Mouse (Mus musculus): Measurements from ENCODE around the gene Trim24. TPM values are rescaled to one million over a fixed set of nuclear protein-coding genes. Genes with fewer than 3 reads are reported as not detected.
"Not testable (repeated sequence)": the region's sequence is repeated elsewhere in the genome, so short reads cannot be mapped to it uniquely, and the experiment has no call there.

Trim24 gene
- total RNA-seq (2014; rRNA removed) (40.3 and 48.4 TPM in 2 replicates), polyA plus RNA-seq (2015; fragmentation: Nextera tagmentation; extraction: Ambion mirVana) (12.2 and 13.2 TPM in 2 replicates)

DNA sequence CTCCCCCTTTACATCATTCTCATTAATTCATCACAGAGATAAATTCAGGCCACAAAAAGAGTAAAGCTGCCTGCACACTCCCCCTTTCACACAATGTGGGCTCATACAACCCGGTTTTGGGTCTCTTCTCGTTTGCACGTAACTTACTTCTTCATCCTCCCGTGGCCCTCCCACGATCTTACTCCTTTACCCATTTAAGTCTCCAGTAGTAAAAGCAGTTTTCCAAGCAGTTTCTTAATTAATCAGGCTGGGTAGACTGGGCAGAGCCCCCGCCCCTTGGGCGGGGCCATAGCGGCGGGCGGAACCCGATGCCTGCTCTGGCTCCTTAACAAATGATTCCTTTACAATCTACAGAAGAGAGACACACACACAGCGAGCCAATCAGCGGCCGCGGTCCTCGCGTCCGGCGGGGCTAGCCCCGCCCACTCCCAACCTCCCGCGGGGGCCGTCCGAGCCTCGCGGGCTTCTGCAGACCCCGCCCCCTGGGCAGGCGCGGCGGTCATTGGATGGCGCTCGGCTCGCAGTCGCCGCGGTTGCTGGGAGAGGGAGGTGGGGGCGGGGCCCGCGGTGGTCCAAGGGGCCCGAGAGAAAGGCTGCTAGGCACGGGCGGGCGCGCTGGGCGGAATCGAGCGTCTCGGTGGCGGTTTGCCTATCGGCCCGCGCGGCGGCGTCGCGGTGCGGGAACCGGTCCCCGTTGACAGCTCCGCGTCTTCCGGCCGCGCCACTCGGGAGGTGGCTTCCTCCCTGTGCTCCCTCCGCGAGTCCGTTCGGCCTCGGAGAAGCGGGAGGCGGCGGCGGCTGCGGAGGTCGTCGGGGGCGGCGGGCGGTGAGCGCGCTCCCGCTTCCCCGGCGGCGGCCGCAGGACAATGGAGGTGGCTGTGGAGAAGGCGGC, at the start of gene Trim24:
Trim24 (plus strand) TSS at position 567 of the 892 bp plus-strand sequence.
- Histone ChIP-seq H3K4me1 (ENCODE audit: insufficient read depth, low read length) (no peaks in the 10 kb centered on the region), H3K27me3 (ENCODE audit: insufficient read depth, low read length) (no peaks in the 10 kb centered on the region), H3K9me3 (ENCODE audit: low read length) (peaks cover 23% of the 10 kb centered on the region), H3K4me3 (ENCODE audit: low read length) (peak within 1 kb of the TSS; percentile 96), H3K27ac (peak within 1 kb of the TSS; percentile 99), H3K9ac (replicated peaks; ENCODE audit: low read length) (peak within 1 kb of the TSS; percentile 98), H3K4me2 (ENCODE audit: low read depth, low read length) (peak within 1 kb of the TSS; percentile 61), H3K36me3 (ENCODE audit: insufficient read depth, low read length) (no peaks in the 10 kb centered on the region)
- no peak for TF ChIP-seq CTCF (IDR thresholded peaks at IDR 0.05; ENCODE audit: low read depth)
- DNase-seq (ENCODE audit: low spot score) (peak; percentile 99), ATAC-seq (peak; percentile 99)
- WGBS = under 1% methylated on average over 76 of the region's 89 CpGs

DNA sequence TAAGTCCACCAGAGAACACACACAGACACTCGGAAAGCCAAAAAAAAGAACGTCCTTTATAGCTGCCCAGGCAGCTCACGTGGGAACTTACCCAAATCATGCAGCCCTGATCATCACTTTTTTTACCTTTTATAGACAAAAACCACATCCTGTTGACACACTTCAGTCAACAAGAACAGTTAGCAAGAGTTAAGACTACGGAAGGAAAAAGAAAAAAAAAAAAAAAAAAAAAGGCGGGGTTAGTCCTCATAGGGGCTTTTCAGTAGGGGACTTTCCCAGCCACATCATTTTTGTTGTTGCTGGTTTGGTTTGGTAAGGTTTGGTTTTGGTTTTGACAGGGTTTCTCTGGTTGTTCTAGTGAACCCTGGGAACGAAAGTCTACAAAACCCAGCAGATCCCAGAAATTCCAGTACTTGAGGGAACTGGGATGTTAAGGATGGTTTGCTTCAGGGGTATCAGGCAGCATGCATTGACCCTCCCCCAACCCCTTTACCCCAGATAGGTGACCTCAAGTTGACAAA, 49.0 kb upstream of the Trim24 start:
- WGBS = 91% methylated on average over 6 of the region's 6 CpGs
- H3K4me1 ChIP-seq (ENCODE audit: insufficient read depth, low read length) = no peaks in the 10 kb centered on the region
- no peaks in the 10 kb centered on the region for H3K36me3 ChIP-seq (ENCODE audit: insufficient read depth, low read length)
- H3K4me3 ChIP-seq (ENCODE audit: low read length) = no peak overlapping the region
- H3K27me3 ChIP-seq (ENCODE audit: insufficient read depth, low read length) = no peaks in the 10 kb centered on the region
- H3K9ac ChIP-seq (replicated peaks; ENCODE audit: low read length) = no peak overlapping the region
- ATAC-seq (no peak), DNase-seq (ENCODE audit: low spot score) (no peak)
- TF ChIP-seq CTCF (IDR thresholded peaks at IDR 0.05; ENCODE audit: low read depth) = no peak
- no peak overlapping the region for H3K4me2 ChIP-seq (ENCODE audit: low read depth, low read length)
- no peaks in the 10 kb centered on the region for H3K9me3 ChIP-seq (ENCODE audit: low read length)
- no peak overlapping the region for H3K27ac ChIP-seq

- no peaks in the 10 kb centered on the region for H3K36me3 ChIP-seq (ENCODE audit: insufficient read depth, low read length)
- H3K9ac ChIP-seq (replicated peaks; ENCODE audit: low read length) = no peak overlapping the region
- no peak for ATAC-seq
- H3K27me3 ChIP-seq (ENCODE audit: insufficient read depth, low read length) = no peaks in the 10 kb centered on the region
- no peaks in the 10 kb centered on the region for H3K4me1 ChIP-seq (ENCODE audit: insufficient read depth, low read length)
- no peak overlapping the region for H3K4me3 ChIP-seq (ENCODE audit: low read length)
- DNase-seq (ENCODE audit: low spot score) = no peak
- no peak overlapping the region for H3K27ac ChIP-seq
- no peak overlapping the region for H3K4me2 ChIP-seq (ENCODE audit: low read depth, low read length)
- WGBS = 95% methylated on average over 2 of the region's 2 CpGs
- TF ChIP-seq CTCF (IDR thresholded peaks at IDR 0.05; ENCODE audit: low read depth) = no peak
- no peaks in the 10 kb centered on the region for H3K9me3 ChIP-seq (ENCODE audit: low read length)
These were observed 48.2 kb upstream of the Trim24 start for GRCm38 (mm10) chr6:37822390-37822789.

DNA sequence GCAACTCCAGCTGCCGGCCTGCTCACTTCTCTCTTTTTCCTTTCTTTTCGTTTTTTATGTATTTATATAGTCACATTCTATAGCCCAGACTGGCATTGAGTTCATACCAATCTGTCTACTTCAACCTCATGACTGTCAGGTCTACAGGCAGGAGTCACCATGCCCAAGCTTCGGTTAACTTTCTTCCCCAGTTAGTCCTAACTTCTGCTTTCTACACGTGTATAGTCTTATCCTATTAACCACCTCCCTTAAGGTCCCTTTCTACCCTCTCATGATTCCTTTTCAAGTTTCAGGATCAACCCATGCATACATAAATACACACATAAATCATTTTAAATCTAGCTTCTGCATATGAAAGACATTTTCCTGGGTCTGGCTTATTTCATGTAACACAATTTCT, 46.9 kb upstream of the Trim24 start:
- TF ChIP-seq CTCF (IDR thresholded peaks at IDR 0.05; ENCODE audit: low read depth) = no peak

DNA sequence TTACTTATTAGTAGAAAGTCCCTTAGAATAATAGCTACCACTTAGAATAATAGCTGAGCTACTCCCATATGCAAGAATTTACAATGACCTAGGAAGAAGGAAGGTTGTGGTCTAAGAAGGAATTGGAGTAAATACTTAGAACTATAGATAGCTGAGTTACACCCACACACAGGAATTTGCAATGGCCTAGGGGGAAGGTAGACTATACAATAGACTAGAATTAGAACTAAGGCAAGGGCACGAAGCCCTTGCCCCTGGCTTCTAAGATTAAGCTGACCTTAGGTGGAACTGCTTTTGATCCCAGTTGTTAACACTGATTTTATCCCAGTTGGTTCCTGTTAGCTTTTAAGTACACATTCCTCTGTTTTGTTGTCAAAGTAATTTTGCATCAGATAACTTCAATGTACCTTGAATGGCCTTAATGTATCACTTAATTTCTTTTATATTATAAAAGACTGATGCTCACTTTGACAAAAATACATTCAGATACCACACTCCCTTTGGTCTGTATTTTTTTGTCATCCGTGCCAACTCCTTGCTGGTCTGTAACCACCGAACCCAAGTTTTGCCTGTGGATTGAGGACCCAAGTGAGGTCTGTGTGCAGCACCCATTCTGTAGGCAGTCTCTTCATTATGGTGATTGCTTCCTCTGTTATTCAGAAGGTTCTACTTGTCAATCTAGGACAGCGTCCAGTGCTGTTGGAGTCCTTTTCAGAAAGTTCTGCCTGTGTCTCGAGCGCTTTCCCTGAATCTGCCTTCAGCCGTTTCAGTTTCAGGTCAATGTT, 45.1 kb upstream of the Trim24 start:
- not testable (repeated sequence) for H3K9ac ChIP-seq (replicated peaks; ENCODE audit: low read length); DNase-seq (ENCODE audit: low spot score); H3K4me3 ChIP-seq (ENCODE audit: low read length); H3K27ac ChIP-seq; H3K36me3 ChIP-seq (ENCODE audit: insufficient read depth, low read length); H3K27me3 ChIP-seq (ENCODE audit: insufficient read depth, low read length); ATAC-seq; H3K4me2 ChIP-seq (ENCODE audit: low read depth, low read length); H3K9me3 ChIP-seq (ENCODE audit: low read length); H3K4me1 ChIP-seq (ENCODE audit: insufficient read depth, low read length)
- WGBS = 90% methylated on average over 7 of the region's 7 CpGs

More for the DNA sequence above, 46.9 kb upstream of the Trim24 start:
- Histone ChIP-seq H3K9me3 (ENCODE audit: low read length) (no peaks in the 10 kb centered on the region), H3K4me3 (ENCODE audit: low read length) (no peak overlapping the region), H3K9ac (replicated peaks; ENCODE audit: low read length) (no peak overlapping the region), H3K4me1 (ENCODE audit: insufficient read depth, low read length) (no peaks in the 10 kb centered on the region), H3K27me3 (ENCODE audit: insufficient read depth, low read length) (no peaks in the 10 kb centered on the region), H3K36me3 (ENCODE audit: insufficient read depth, low read length) (no peaks in the 10 kb centered on the region), H3K27ac (no peak overlapping the region), H3K4me2 (ENCODE audit: low read depth, low read length) (no peak overlapping the region)
- ATAC-seq (no peak), DNase-seq (ENCODE audit: low spot score) (no peak)
- WGBS = 83% methylated on average over 4 of the region's 4 CpGs

DNA sequence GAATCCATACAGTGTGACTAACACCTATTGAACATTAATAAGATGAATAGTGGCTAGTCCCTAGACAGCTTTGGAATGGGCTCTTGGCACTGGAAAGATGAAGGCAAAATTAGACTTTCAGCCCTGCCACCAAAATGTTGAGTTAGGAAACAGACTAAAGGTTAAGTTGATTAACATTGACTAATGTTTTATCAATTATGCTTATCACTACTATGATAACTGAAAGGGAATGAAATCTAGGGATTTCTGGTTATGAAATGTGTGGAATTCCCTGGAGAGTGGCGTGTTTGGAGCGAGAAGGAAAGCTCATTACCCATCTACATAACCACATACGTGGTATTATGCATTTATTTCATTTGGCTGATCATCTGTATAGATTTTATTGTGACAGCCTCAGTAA, 41.7 kb upstream of the Trim24 start:
- no peak overlapping the region for H3K9ac ChIP-seq (replicated peaks; ENCODE audit: low read length)
- no peaks in the 10 kb centered on the region for H3K4me1 ChIP-seq (ENCODE audit: insufficient read depth, low read length)
- no peak for DNase-seq (ENCODE audit: low spot score)
- H3K27ac ChIP-seq = no peak overlapping the region
- H3K9me3 ChIP-seq (ENCODE audit: low read length) = no peaks in the 10 kb centered on the region
- no peak overlapping the region for H3K4me3 ChIP-seq (ENCODE audit: low read length)
- H3K27me3 ChIP-seq (ENCODE audit: insufficient read depth, low read length) = no peaks in the 10 kb centered on the region
- no peak for TF ChIP-seq CTCF (IDR thresholded peaks at IDR 0.05; ENCODE audit: low read depth)
- H3K4me2 ChIP-seq (ENCODE audit: low read depth, low read length) = no peak overlapping the region
- WGBS = 86% methylated on average over 3 of the region's 3 CpGs
- H3K36me3 ChIP-seq (ENCODE audit: insufficient read depth, low read length) = no peaks in the 10 kb centered on the region
- no peak for ATAC-seq
